Mouse (Mus musculus) layer of hippocampus, adult 18-20 months (tissue): ENCODE measurements around the gene Gm49342. TPM values are rescaled to one million over a fixed set of nuclear protein-coding genes. Genes with fewer than 3 reads are reported as not detected.
"Not testable (repeated sequence)": the region's sequence is repeated elsewhere in the genome, so short reads cannot be mapped to it uniquely, and the experiment has no call there.

Experiments used
- DNase-seq, 2 experiments: peaks; one replicate each; pipeline ENCODE4 v3.0.0; 2022; ENCODE audit warnings: low spot score in 2 of 2
- total RNA-seq, 2 experiments: library from RNA; stranded (reverse); gene quantifications; 2 replicates each; pipeline ENCODE4 v1.2.3; 2021

Gm49342 gene
- total RNA-seq, 2 experiments from 2014 or later, result 6.2 to 9.3 TPM

- DNase-seq, result no peak
Observed at GRCm38 (mm10) chr14:50931493-50932020, 12.8 kb upstream of the Gm49342 start.

GRCm38 (mm10) chr14:50936649-50937048 lies 7.7 kb upstream of the Gm49342 start:
- no peak for DNase-seq

GRCm38 (mm10) chr14:50938119-50938908 lies 6.0 kb upstream of the Gm49342 start:
- no peak for DNase-seq

GRCm38 (mm10) chr14:50938940-50939339 lies 5.4 kb upstream of the Gm49342 start:
- DNase-seq, result no peak

GRCm38 (mm10) chr14:50944668-50945033 lies 334 bp downstream of the Gm49342 start:
- DNase-seq, result not testable (repeated sequence)

GRCm38 (mm10) chr14:50945081-50945480 lies 764 bp downstream of the Gm49342 start:
- not testable (repeated sequence) for DNase-seq

- not testable (repeated sequence) for DNase-seq
Observed at GRCm38 (mm10) chr14:50945526-50945925, 1.2 kb downstream of the Gm49342 start.

- no peak for DNase-seq
Observed at GRCm38 (mm10) chr14:50955487-50955886, 11.2 kb downstream of the Gm49342 start.

- peak; percentile 9 to 59 for DNase-seq
Observed at GRCm38 (mm10) chr14:50955942-50956508, 11.7 kb downstream of the Gm49342 start, which contains the start of gene Pnp2. TSS of gene Pnp2 (plus strand) at chr14:50955992.

- DNase-seq, result not testable (repeated sequence)
Observed at GRCm38 (mm10) chr14:50956724-50957123, 12.4 kb downstream of the Gm49342 start.

- not testable (repeated sequence) for DNase-seq
Observed at GRCm38 (mm10) chr14:50957146-50957545, 12.8 kb downstream of the Gm49342 start.

- not testable (repeated sequence) for DNase-seq
Observed at GRCm38 (mm10) chr14:50958289-50958995, 14.1 kb downstream of the Gm49342 start.

- no peak for DNase-seq
Observed at GRCm38 (mm10) chr14:50968216-50968980, 24.1 kb downstream of the Gm49342 start.

- DNase-seq, result no peak
Observed at GRCm38 (mm10) chr14:50969041-50969440, 24.7 kb downstream of the Gm49342 start.

- DNase-seq, result peak; percentile 16 to 67
Observed at GRCm38 (mm10) chr14:50969558-50970544, 25.5 kb downstream of the Gm49342 start.

GRCm38 (mm10) chr14:50970822-50971221 lies 26.5 kb downstream of the Gm49342 start:
- DNase-seq, result no peak

- not testable (repeated sequence) for DNase-seq
Observed at GRCm38 (mm10) chr14:50973054-50973453, 28.7 kb downstream of the Gm49342 start.

- DNase-seq, result no peak
Observed at GRCm38 (mm10) chr14:50973700-50974099, 29.4 kb downstream of the Gm49342 start.

- DNase-seq, result no peak
Observed at GRCm38 (mm10) chr14:50975001-50975400, 30.7 kb downstream of the Gm49342 start.

- DNase-seq, result peak in 1 of 2 experiments; percentile 16
Observed at GRCm38 (mm10) chr14:50976674-50977073, 32.4 kb downstream of the Gm49342 start.
